Mouse (Mus musculus) embryo, embryonic 10.5 days (tissue): ENCODE measurements at regions not wholly inside any gene's neighbourhood (a gene's known extent, or its start where the extent isn't known, plus 50 kb on each side); places are given as distances from the start of the nearest gene placed in this dataset.

ENCODE experiments used
- DNase-seq: peaks from one replicate; pipeline ENCODE4 v3.0.0-alpha.2; 2015; ENCODE audit warnings: low spot score

DNA sequence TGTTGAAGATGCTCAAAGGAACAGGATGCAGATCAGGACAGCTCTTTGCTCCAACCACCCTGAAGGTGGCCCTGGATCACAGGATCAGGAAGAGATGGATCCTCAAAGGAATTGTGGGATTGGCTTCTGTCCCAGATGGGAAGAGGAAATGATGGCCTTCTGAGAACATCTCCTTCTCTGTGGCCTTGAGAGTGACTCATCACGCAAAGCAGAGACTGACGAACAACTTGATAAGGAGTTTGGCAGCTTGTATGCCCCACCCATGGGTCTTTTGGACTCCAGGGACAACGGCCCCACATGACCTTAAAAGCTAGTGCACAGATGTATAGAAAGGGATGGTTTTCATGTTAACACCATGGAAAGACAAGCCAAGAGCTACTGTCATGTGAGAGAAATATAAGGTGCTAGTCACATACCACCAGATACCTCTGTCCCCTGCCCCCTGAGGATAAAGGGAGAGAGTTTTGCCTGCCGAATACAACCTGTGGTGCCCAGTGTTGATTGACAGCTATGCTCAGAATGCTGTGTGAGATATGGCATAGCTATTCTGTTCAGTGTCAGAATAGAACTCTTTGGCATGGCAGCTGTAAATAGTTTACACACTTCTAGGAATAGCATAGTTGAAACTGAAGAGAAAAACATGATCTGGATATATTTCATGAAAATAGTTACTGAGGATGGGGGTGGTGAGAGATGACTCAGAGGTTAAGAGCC, 109.2 kb upstream of the S1pr3 start:
- no peak for DNase-seq

DNA sequence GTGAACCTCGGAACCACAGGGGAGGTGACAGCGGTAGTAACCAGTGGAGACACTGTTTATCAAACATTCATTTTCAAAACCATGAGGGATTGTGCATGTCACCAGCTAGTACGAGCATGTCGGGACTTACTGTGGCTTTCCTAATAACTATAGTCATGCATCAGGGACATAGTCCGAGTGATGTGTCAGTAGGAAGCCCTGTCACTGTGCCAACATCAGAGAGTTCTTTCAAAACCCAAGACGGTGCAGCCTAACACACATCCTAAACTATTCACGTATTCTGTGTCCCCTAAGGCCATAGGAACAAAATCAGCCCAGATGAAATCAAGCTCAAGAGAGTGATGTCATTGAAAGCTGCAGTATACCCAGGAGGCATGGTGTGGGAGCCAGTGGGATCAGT, 107.0 kb upstream of the S1pr3 start:
- no peak for DNase-seq

GRCm38 (mm10) chr13:51303112-51303511, 105.3 kb upstream of the S1pr3 start:
- DNase-seq: no peak

GRCm38 (mm10) chr13:51304631-51305030, 103.8 kb upstream of the S1pr3 start:
- DNase-seq: no peak

- DNase-seq: no peak
Measured at GRCm38 (mm10) chr13:51309446-51309845, 99.0 kb upstream of the S1pr3 start.

DNA sequence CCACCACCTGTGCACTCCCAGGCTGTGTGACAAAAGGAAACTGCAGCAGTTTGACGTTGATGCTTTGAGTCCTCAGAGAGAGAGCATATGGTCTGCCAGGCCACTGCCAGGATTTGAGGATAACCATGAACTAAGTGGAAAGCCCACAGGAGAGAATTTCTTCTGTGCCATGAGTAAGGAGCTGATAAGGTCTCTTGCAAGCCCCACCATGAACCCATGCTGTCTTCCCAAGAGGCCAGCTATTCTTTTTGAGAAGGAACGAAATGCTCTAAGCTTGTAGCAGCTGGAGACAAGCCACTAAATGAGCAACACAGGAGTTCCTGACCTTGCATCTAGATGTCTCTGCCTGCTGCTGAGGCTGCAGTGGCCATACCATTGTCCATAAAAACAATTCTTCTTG, 98.4 kb upstream of the S1pr3 start:
- no peak for DNase-seq

GRCm38 (mm10) chr13:51311679-51312255, 96.7 kb upstream of the S1pr3 start:
- DNase-seq: peak; percentile 21

- DNase-seq: no peak
Measured at GRCm38 (mm10) chr13:51313129-51313850, 95.1 kb upstream of the S1pr3 start.

DNA sequence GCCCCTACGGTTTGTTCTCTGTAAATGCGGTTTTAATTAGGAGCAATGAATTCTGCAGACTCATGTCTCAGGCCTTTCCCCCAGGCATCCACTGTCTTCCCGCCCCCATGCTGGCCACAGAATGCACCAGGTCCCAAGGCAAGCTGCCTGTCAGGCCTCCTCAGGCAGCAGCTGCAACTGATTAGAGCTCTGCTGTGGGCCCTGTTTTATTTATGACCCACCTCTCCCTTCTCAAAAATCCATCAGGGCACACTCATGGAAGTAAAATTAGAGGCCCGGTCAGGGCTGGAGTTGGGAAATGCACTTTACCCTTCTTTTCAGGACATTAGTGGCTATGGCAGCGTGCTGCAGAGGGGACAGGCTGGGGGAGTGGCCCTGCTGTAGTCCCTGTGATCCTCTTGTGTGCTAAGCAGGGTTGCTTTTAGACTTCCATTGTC, 93.9 kb upstream of the S1pr3 start:
- DNase-seq: peak; percentile 94

GRCm38 (mm10) chr13:51315008-51315778, 93.2 kb upstream of the S1pr3 start:
- no peak for DNase-seq

GRCm38 (mm10) chr13:51315779-51316041, 92.7 kb upstream of the S1pr3 start:
- no peak for DNase-seq

DNA sequence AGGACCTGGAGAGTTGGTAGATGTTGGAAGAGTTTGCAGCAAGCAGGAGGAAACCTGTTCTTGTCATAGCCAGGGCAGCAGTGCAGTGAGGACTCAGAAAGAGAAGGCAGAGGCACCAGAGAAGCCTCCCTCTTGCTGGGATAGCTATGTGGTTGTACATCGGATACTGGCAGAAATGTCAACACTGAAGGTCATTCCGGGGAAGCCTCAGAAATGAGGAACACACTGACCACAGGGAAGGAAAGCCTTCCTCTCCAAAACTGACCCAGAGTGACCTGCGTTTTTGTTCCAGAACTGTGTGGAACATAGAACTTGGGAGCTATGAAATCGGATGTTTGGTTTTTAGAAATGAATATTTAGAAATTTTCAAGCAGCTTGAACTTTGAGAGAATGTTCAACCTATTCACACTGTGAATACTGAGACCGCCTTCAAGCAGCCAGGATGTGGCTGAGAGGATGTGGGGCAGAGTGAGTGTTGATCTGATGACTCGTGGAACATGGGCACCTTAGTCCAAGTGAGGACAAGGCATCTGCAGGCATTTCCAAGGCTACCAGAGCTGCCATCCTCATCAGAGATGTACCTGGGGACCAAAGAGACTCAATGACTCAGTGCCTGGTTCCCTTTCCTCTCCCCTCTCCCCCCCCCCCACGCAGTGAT, 85.3 kb upstream of the S1pr3 start:
- no peak for DNase-seq

DNA sequence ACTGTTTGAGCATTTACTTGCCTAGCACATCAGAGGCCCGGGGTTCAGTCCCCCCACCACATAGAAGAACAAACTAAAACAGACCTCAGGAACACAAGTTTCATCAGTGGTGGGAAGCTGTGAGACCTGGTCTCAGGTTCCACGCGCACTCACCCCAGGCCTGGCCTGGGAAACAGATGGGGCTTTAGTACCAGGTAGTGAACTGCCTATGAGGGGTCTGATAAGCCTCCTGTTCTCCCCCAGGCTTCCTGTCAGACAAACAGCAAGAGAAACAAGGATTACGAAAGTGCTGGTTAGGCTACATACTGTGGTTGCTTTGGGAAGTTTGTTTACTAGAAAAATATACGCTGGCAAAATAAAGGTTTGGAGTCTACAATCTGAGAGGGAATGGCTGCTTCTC, 83.7 kb upstream of the S1pr3 start:
- DNase-seq: no peak

- DNase-seq: no peak
Measured at GRCm38 (mm10) chr13:51325298-51325697, 83.1 kb upstream of the S1pr3 start.

GRCm38 (mm10) chr13:51326128-51326527, 82.3 kb upstream of the S1pr3 start:
- no peak for DNase-seq

DNA sequence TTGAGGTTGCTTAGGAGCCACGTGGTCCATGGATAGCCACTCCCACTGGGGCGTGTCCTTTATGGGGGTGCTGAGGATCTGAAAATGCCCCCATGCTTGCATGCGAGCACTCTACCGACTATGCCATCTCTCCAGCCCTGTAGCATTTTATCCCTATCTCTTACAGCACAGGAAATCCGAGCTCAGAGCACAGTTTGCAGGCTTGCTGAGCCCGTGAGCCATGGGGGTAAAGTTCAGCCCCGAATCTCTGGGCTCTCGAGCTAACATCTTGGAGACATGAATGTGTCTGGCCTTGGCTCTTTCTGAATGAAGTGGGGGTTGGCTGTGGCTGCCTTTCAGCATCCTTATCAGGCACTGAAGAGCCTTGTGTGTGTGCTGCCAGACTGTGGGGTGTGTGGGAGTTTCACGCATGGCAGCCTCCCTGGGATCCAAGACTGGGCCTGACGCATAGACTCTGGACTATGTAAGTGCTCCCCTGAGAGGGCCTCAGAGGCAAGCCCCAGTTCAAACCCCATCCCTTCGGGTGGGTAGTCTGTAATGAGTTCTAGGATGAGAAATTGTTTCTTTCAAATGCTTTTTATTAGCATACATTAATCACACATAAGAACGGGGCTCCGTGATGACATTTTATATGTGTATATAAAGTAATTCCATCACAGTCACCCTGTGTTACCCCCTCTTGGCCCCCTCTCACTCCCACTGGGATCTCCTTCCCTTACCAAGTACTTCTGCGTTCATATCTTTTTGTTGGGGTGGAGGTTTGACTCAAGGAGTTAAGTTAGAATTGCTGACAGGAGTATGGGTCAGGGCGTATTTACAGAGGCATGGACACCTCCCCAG, 80.1 kb upstream of the S1pr3 start:
- DNase-seq: no peak

DNA sequence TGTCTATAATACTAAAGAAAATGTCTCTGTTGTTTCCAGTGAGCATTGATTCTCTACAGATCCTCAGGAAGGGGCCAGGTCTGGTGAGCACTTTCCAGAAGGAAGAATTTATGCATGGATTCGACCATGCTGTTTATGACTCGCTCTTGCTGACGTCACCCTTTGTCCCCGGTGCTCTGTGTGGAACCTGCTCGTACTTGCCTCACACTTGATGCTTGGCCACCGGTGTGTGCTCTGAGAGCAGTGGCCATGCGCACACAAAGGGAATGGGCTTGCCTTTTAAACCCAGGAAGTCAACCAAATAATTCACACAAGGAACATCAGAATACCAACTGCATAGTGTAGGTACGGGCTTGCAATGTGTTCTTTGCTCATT, 79.5 kb upstream of the S1pr3 start:
- no peak for DNase-seq

DNA sequence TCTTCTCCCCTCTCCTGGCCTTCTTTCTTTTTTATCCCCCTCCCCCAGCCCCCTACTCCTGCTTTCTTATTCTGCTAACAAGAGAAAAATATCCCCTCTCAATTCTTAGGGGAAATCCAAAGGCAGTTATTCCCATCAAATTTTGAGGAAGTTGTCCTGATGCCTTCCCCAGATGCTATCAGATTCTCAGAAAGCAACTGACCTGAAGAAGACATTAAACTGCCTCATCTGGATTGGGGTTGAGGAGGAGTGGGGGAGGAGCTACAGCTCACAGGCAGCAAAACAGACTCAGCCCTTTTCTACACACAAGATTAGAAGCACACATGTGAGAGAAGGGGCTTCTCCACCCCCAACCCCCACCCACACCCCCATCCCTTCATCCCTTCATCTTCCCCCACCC, 78.7 kb upstream of the S1pr3 start:
- DNase-seq: no peak

- no peak for DNase-seq
Measured at GRCm38 (mm10) chr13:51332271-51332670, 76.2 kb upstream of the S1pr3 start.

DNA sequence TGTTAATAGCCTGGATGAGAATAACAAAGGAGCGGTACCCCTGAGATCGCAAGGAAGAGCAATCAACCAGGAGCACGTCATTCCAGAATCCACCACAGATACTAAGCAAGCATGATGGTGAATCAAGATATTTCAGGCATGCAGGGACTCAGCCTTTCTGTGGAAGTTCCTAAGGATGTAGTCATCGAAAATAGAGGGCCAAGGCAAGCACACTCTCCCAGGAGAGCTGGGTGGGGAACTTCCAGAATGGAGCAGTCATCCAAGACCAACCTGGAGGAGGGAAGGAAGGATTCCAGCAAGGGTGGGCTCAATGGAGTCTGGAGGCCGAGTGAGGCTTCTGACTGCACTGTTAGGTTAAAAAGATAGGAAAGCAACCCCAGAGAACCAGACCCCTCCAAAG, 75.0 kb upstream of the S1pr3 start:
- no peak for DNase-seq

DNA sequence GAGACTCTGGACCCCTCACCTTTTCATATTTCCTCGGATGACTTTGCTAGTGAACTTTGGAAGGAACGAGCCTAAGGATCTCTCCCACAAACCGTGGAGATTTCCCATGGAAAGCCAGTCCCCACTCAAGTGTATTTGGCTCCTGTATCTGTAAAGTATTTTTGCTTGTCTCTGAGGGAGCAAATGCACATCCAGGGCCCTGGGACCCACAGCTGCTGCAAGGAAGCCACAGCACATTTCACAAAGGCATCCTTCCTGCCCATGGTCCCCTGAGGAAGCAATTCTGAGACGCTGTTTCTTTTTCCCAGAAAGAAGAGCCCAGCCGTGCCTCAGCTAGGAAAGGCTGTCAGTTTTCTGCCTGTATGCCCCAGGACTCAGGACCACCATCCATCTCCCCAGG, 71.7 kb upstream of the S1pr3 start:
- DNase-seq: no peak

GRCm38 (mm10) chr13:51337931-51338330, 70.5 kb upstream of the S1pr3 start:
- no peak for DNase-seq
